Mouse (Mus musculus) liver, adult 2 months (tissue): ENCODE measurements around the gene Sgms1.

Experiments
- CTCF ChIP-seq: fragments of 200-500 bp; IDR thresholded peaks from 2 replicates; pipeline ENCODE4 v1.5.1; 2011; ENCODE audit warnings: low read depth, low read length, control low read depth
- POLR2A ChIP-seq: fragments of 200-500 bp; IDR thresholded peaks from 2 replicates; pipeline ENCODE4 v1.6.1; 2011; ENCODE audit warnings: low read length, control low read depth; ENCODE audit not compliant: insufficient read depth; ENCODE audit errors: extremely low read depth

- TF ChIP-seq POLR2A (no peak), CTCF (no peak)
Measured at GRCm38 (mm10) chr19:32176458-32176857, 213.1 kb downstream of the Sgms1 start.
